Mouse (Mus musculus): Measurements from ENCODE around the gene Tjp3.
"Not testable (repeated sequence)": the region's sequence is repeated elsewhere in the genome, so short reads cannot be mapped to it uniquely, and the experiment has no call there.

The Tjp3 gene

DNA sequence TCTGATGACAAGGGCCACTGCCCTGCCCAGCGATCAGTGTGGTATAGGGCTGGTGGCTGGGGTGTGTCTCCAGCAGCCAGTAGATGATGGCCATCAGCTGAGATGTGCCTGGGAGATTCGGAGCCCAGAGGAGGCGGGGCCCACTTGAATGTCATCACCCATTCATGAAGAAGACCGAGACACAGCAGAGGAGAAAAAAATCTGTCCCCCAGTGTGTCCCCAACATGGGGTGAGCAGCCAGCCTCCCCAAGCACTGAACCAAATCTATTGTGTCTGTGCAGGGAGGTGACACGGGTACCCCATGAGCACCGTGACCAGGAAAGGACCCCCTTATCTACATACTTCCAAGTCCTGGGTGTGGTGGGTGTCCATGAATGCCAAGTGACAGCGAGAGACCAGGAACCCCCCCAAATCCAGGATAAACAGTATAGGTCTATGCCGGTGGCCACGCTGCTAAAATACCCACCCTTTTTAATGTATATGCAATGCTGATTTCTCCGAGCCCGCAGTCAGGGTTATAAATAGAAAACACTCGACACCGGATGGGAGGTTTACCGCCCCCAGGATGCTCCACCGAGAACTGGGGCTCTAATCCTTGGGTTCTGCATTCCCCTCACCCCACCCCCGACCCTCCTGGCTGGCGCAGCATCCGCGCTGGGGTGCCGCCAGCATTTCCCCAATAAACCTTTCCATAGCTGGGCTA lies 61.5 kb downstream of the Tjp3 start:
- no peak for DNase-seq

DNA sequence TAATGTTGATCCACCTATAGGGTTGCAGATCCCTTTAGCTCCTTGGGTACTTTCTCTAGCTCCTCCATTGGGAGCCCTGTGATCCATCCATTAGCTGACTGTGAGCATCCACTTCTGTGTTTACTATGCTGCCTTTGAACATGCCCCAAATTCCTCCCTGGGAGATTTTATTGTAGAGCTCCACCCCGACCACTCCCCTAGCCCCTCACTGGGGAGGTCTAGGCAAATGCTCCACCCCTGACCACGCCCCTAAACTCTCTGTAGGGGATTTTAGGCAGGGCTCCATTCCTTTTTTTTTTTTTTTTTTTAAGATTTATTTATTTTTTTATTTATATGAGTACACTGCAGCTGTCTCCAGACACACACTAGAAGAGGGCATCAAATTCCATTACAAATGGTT lies 67.7 kb downstream of the Tjp3 start:
- DNase-seq, result not testable (repeated sequence)

Data from B cell, adult 2 months (primary cell).